Mouse (Mus musculus) layer of hippocampus, postnatal 14 days (tissue): ENCODE results near the gene Gm17409. TPM values are rescaled to one million over a fixed set of nuclear protein-coding genes. Genes with fewer than 3 reads are reported as not detected.

ENCODE experiments used
- DNase-seq, 2 experiments: peaks; one replicate each; pipeline ENCODE4 v3.0.0; 2021 to 2022; ENCODE audit warnings: low spot score in 2 of 2, mixed read lengths in 1 of 2
- total RNA-seq, 2 experiments: library from RNA; stranded (reverse); gene quantifications; 2 replicates each; pipeline ENCODE4 v1.2.3; 2021

Gene Gm17409
- total RNA-seq, 2 experiments from 2014 or later: not detected

DNA sequence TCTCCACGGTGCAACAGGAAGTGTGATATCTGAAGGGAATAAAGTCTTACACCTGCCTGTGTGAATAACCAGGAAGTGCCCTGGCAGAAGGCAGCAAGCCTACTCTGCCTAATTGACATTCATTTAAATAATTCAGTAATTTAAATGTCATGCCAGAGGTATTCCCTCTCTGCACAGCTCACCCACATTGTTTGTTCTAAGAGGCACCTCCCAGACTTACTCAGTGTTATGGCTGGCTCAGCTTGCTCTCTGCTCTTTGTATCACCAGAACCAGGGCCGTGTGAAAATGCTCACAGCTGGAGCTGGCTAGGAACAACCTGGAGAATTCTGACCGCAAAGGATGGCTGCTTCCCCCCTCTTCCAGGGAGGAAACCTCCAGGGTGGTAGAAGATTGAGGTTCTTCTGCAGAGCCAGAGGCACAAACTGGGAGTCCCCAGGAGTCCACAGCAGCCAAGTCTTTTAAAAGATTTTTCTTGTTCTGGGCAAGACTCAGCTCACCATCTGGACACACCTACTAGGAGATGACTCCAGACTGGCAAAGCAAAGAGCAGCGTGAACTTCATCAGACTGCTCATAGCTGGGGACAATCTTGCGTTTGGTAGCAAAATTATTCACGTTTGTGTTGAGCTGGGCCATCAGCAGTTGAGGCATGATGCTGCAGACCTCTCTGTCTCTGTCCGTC lies 14.5 kb downstream of the Gm17409 start:
- no peak for DNase-seq

GRCm38 (mm10) chr2:58485152-58485551 lies 15.2 kb downstream of the Gm17409 start:
- DNase-seq: no peak

DNA sequence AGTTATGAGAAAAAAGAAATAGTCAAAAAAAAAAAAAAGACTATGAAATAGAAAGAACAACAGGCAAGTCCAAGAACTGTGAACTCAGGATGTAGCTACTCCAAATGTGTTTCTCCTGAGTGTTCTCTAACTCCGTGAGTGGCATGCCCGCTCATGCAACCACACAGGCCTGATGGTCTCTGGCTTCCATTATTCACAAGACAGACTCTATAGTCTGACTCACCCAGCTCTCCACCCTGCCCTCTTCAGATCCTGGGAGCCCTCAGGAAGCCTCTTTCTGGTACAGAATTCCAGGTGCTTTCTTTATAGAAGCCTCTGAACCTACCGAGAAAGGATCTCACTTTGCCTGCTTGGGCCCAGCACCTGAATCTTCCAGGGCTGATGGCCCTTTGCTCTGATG lies 15.8 kb downstream of the Gm17409 start:
- DNase-seq: no peak

- DNase-seq: no peak
Observed at GRCm38 (mm10) chr2:58486441-58487278, 16.7 kb downstream of the Gm17409 start.

DNA sequence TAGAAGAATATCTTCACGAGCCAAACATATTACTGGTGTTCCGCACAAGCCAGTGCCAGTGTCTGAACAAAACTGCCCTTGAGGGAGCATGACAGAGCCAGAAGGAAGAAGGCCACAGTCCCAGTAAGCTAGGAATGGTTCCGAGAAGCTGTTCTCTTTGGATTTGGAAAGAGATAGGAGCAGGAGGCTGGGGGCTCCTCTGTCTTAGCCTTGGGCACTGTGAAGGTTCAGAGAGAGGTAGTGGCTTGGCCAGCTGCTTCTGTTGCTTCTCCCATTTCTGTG lies 17.3 kb downstream of the Gm17409 start:
- no peak for DNase-seq

- no peak for DNase-seq
Observed at GRCm38 (mm10) chr2:58488404-58488803, 18.5 kb downstream of the Gm17409 start.

DNA sequence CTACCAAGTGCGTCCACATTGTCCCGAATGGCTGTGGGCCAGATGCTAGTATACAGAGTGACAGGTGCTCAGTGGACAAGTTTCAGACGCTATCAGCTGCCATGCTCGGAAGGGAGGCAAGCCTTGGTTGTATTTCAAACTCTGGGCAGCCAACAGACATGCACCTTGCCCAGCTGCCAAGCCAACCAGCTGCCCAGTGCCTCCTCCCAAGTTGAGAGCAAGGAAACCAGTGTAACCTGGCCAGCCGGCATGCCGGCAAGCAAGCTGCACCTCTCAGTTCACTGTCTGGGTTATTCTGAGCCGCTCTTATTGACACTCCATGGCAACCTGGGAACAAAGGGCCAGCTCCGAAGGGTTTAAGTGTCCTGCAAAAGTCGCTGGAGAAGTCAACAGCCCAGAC lies 19.4 kb downstream of the Gm17409 start:
- DNase-seq: no peak

DNA sequence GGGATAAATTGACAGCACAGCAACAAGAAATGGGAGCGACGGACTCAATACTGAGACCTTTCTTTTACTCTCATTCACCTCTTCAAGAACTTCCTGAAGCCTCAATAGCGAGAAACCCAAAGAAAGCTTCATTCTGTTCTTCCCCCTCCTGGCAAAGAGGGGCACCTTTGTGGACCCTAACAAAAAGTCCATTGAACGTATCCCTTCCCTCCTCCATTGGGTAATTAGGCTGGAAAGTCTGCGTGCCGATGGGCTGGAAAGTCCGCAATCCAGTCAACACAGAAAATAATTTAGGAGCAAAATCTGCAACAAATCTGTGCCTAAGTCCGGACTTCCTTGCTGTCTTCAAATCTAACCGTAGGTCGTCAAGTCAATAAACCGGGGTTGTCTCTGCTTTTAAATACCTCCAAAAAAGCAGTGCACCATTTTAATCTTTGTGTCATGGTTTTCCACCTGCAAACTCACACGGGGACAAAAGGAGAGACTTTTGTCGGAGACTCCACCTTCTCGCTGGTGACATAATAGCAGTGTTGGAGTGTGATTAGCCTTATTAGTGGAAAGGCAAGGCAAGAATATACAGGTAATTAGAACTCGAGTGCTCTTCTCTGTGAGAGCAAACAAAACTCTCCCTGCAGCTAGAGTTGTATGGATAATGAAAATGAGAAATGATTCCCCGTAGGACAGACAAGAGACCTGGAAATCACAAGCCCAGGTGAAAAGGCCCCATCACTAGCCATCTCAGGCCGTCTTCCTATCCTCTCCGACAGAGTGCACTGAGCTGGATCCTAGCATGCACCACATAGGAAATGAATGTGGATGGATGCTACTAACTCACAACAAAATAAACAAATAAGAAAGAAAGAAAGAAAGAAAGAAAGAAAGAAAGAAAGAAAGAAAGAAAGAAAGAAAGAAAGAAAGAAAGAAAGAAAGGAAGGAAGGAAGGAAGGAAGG lies 24.0 kb downstream of the Gm17409 start:
- no peak for DNase-seq

- no peak for DNase-seq
Observed at GRCm38 (mm10) chr2:58495271-58495670, 25.4 kb downstream of the Gm17409 start.

DNA sequence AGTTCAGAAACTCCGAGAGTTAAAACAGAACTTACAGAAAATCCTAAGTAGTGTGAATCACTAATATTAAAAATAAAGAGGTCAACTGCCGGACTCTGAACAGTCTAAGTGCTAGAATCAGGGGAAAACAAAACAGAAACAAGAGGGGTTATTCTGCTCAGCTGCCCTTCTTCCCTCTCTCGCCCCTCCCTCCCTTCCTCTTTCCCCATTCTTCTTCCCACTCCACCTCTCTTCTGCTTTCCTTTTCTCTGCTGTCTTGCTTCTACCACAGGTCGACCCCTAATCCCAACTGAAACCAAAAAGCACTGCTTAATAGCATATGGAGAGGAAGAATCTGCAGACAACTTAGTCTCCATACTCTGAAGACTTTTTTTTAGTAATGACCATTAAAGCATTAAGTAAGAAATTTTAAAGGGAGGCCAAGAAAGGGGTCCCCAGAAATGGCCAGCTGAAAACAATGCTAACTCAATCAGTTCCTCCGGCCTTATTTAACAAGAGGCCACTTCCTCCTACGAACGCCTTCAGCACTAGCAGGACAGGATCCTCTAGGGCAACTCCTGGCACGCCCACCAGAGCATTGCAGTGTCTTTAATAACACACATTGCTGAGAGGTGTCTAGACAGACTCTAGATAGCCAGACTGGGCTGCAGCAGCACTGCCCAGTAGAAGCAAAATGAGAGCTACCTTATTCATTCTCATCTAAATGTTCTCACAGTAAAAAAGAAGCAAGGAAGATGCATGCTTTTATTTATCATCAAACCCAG lies 26.9 kb downstream of the Gm17409 start:
- DNase-seq: no peak

DNA sequence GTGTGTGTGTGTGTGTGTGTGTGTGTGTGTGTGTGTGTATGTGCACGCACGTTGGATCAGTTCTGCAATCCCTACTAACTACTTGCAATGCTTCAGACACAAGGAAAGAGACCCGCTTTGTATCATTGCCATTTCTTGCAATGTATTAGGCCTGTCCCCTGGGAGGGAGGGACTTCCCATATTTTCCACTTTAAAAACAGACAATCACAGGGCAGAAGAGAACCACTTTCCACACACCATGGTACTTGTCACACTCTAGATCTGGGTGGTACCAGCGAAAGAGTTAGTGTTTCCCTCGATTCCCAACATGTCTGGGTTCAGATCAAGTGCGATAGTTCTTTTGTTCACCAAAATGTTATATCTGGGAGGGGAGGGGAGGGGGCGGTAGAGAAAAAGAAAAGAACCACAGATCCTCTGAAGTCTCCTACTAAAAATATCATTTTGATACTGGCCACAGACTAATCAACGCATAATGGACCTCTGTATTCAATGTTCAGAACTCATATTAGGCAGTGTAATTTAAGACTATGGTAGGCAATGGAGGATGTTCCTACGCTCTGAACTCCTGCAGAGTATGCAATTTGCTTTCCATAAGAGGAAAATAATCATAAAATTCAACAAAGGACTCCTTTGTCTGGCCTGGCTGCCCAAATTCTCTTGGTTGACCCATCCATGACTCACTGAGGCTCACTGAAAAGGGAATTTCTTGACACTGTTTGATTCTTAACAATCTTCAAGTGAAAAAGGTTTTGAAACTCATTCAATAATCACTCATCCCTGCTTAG lies 35.6 kb downstream of the Gm17409 start:
- DNase-seq: no peak

- no peak for DNase-seq
Observed at GRCm38 (mm10) chr2:58510192-58510591, 40.3 kb downstream of the Gm17409 start.

GRCm38 (mm10) chr2:58513212-58513611 lies 43.3 kb downstream of the Gm17409 start:
- DNase-seq: no peak

- no peak for DNase-seq
Observed at GRCm38 (mm10) chr2:58514489-58514888, 44.6 kb downstream of the Gm17409 start.

DNA sequence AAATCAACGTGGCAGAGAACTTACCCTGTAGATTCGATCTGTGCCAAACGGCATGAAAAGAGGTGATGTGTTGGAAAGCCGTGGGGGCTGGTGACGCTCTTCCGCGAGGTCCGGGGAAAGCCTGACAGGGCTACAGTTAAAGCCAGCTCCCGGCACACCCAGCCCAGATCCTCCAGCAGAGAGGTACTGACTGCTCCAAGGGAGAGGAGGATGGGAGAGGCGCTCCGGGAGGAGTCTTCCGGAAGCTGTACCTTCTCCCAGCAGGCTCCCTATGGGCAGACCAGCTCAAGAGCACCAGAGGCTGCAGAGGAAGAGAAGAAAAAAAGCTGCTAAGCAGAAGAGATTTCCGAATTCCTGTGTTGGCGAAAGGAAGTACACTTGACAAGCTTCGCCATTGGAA lies 46.1 kb downstream of the Gm17409 start:
- no peak for DNase-seq

DNA sequence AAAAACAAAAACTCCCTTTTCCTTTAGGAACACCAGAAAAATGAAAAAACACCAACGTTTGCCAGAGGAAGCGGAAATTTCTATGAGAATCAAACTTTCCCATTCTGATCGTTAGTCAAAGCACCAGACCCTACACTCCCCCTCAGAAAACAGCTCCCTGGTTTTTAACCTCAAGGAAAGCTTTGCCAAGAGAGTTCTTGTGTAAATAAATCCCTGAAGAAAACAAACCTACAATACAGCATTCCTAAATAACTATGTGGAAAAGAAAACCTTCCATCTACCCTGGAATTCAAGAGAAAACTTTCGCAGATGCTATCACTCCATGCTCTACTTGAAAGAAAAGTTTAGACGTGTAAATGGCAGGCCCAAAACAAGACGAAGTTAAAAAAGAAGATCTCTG lies 47.0 kb downstream of the Gm17409 start:
- no peak for DNase-seq

DNA sequence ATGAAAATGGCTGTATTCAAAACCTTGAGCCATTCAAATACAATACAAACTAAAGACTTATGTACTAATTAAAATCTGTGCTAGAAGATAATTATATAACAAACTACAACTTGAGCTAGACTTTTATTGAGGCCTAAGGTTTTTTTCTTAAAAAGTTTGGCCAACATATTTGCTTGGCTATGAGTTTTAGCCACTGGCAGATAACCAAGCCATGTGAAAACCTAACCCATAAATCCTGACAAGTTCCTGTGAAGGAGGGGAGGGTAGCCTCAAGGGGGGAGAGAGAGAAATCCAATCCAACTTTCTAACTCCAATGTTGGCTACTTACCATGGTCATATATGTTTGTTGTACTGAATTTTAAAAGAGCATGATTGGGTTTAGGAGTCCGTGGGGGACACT lies 48.6 kb downstream of the Gm17409 start:
- DNase-seq: no peak
